Mouse (Mus musculus) limb, embryonic 13.5 days (tissue): Measurements from ENCODE around the gene Ube4b. TPM values are rescaled to one million over a fixed set of nuclear protein-coding genes. Genes with fewer than 3 reads are reported as not detected.

Source experiments
- ATAC-seq: fragments of 200-750 bp; cut with Nextera tagmentation; 2 replicates; pipeline ENCODE4 v1.8.0; 2017; ENCODE audit warnings: low read depth, moderate number of reproducible peaks, moderate TSS enrichment; ENCODE audit not compliant: low FRiP score
- H3K27ac ChIP-seq: fragments of 300-500 bp; sonication (generic); 2 replicates; pipeline ENCODE4 v1.5.1; 2015; ENCODE audit warnings: inconsistent platforms, mild to moderate bottlenecking, moderate library complexity
- H3K27me3 ChIP-seq: fragments of 300-500 bp; sonication (generic); 2 replicates; pipeline ENCODE4 v1.6.1; 2015; ENCODE audit warnings: mild to moderate bottlenecking, inconsistent platforms
- H3K36me3 ChIP-seq: fragments of 300-500 bp; sonication (generic); 2 replicates; pipeline ENCODE4 v1.6.1; 2015; ENCODE audit warnings: inconsistent platforms, mild to moderate bottlenecking, moderate library complexity
- H3K4me1 ChIP-seq: fragments of 300-500 bp; sonication (generic); 2 replicates; pipeline ENCODE4 v1.6.1; 2015; ENCODE audit warnings: inconsistent platforms
- H3K4me2 ChIP-seq: fragments of 300-500 bp; sonication (generic); replicated peaks from 2 replicates; pipeline ENCODE4 v1.6.1; 2015; ENCODE audit warnings: inconsistent platforms, mild to moderate bottlenecking, moderate library complexity
- H3K4me3 ChIP-seq: fragments of 300-500 bp; sonication (generic); 2 replicates; pipeline ENCODE4 v1.5.1; 2015; ENCODE audit warnings: moderate library complexity, mild to moderate bottlenecking, inconsistent platforms
- H3K9ac ChIP-seq: fragments of 300-500 bp; sonication (generic); 2 replicates; pipeline ENCODE4 v1.6.1; 2015; ENCODE audit warnings: mild to moderate bottlenecking, inconsistent platforms
- H3K9me3 ChIP-seq: fragments of 300-500 bp; sonication (generic); 2 replicates; pipeline ENCODE4 v1.6.1; 2016; ENCODE audit warnings: inconsistent platforms
- WGBS: fragments of 180-500 bp; shearing (Covaris S2); methylation state at CpG from one replicate; pipeline ENCODE4 v1.1.7; 2015; 5-methylcytosine and 5-hydroxymethylcytosine counted together
- polyA plus RNA-seq: library from polyadenylated mRNA; unstranded; fragments of >200 nt; fragmentation: Nextera tagmentation; extraction: Ambion mirVana; gene quantifications from 2 replicates; pipeline ENCODE4 v1.2.1, GENCODE M21; 2015

Gene Ube4b
- polyA plus RNA-seq, 1 experiment from 2014 or later, result 53.9 TPM

DNA sequence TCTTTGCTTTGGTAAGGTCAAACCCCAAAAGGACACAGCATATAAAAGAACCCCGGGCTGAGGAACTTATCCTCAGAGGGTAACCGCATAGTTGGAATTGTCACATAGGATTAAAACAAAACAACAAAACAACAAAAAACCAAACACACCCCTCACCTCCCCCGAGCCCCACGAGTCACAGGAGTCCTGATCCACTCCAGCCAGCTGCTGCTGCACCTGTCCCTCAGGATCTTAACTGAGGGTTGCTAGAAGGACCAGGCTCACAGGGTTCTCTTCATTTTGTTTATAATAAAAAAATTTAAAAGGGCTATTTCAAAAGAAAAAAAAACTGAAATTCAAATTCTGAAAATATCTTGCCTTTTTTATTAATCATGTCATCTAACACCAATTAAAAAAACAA is 97.8 kb downstream of the Ube4b start:
- H3K4me1 ChIP-seq, result no peaks in the 10 kb centered on the region
- H3K4me3 ChIP-seq, result no peak overlapping the region
- H3K36me3 ChIP-seq, result peaks cover 69% of the 10 kb centered on the region
- no peak overlapping the region for H3K27ac ChIP-seq
- no peak for ATAC-seq
- H3K4me2 ChIP-seq, result no peak overlapping the region
- no peaks in the 10 kb centered on the region for H3K9me3 ChIP-seq
- no peaks in the 10 kb centered on the region for H3K27me3 ChIP-seq
- no peak overlapping the region for H3K9ac ChIP-seq
- WGBS, result 86% methylated on average over 4 of the region's 4 CpGs

DNA sequence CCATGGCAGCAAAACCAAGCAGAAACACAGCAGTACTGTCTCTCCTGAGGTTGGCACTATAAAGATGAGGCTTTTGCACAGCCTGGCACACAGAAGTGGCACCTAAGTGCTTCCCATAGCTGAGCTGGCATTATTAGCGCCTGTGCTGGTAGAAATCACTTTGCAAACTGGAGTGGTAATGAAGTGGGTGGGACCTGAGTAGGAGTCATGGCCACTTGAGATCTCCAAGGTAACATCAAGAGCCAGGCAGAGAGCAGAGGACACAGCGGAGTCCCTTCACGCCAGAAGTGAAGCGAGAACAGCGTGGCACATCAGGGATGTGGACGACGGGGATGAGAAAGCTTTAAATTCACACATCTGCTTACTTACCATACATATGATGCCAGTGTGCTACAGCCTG is 99.3 kb downstream of the Ube4b start:
- 93% methylated on average over 7 of the region's 7 CpGs for WGBS
- Histone ChIP-seq H3K9ac (no peak overlapping the region), H3K4me2 (no peak overlapping the region), H3K27me3 (no peaks in the 10 kb centered on the region), H3K9me3 (no peaks in the 10 kb centered on the region), H3K36me3 (peaks cover 54% of the 10 kb centered on the region), H3K4me1 (0 out of 2 replicates have a peak, but pooled peaks cover 8% of the 10 kb centered on the region), H3K27ac (no peak overlapping the region), H3K4me3 (no peak overlapping the region)
- no peak for ATAC-seq

DNA sequence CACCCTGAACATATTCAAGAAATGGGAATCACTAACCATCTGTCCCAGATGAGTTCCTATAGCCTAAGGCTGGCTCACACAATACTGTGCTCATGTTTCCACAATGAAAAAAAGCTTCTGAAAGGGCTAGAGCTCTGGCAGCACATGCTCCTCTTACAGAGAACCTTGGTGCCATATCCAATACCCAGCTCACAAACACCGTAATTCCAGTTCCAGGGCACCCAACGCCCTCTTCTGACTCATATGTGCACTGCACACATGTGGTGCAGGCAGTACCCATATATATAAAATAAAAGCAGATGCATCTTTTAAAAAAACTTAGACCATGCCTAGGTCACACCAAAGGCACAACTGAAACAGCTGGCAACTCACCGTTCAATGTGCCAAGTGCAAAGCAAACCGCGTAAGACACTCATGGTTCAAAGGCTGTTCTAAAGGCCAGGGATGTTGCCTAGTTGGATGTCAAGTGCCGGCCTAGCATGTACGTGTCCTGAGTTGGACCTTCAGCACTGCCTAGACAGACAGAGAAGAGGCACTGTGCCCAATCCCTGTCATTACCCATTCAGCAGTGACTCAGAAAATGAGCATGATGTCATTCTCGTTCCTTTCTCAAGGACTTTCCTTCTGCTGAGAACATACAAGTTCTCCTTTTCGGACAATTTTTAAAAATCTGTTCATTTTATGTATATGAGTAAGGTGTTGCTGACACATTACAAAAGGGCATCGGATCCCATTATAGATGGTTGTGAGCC is 101.0 kb downstream of the Ube4b start:
- Histone ChIP-seq H3K27ac (no peak overlapping the region), H3K27me3 (no peaks in the 10 kb centered on the region), H3K4me2 (no peak overlapping the region), H3K9ac (no peak overlapping the region), H3K9me3 (no peaks in the 10 kb centered on the region), H3K4me1 (0 out of 2 replicates have a peak, but pooled peaks cover 8% of the 10 kb centered on the region), H3K36me3 (peaks cover 37% of the 10 kb centered on the region), H3K4me3 (no peak overlapping the region)
- 90% methylated on average over 10 of the region's 10 CpGs for WGBS
- ATAC-seq, result no peak

DNA sequence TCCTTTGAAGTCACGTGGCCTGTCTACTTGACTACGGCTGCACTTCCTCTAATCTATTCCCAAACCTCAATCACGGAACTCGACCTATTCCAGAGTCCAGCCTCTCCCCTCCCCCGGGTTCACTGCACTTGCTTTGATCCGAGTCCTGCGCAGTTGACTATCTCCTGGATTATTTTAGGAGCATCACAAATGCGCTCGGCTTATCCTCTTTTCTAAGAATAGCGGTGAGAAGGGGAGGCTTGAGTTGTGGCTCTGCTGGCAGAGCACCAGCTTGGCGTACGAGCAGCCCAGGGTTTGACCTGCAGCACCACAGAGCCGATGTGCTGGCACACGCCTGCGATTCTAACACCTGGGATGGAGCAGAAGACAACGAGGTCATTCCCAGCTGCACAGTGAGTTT is 102.8 kb downstream of the Ube4b start:
- no peak for ATAC-seq
- no peak overlapping the region for H3K9ac ChIP-seq
- WGBS, result 75% methylated on average over 16 of the region's 16 CpGs
- H3K36me3 ChIP-seq, result peaks cover 20% of the 10 kb centered on the region
- 0 out of 2 replicates have a peak, but pooled peaks cover 8% of the 10 kb centered on the region for H3K4me1 ChIP-seq
- H3K27me3 ChIP-seq, result no peaks in the 10 kb centered on the region
- H3K9me3 ChIP-seq, result no peaks in the 10 kb centered on the region
- H3K4me2 ChIP-seq, result no peak overlapping the region
- no peak overlapping the region for H3K27ac ChIP-seq
- no peak overlapping the region for H3K4me3 ChIP-seq

DNA sequence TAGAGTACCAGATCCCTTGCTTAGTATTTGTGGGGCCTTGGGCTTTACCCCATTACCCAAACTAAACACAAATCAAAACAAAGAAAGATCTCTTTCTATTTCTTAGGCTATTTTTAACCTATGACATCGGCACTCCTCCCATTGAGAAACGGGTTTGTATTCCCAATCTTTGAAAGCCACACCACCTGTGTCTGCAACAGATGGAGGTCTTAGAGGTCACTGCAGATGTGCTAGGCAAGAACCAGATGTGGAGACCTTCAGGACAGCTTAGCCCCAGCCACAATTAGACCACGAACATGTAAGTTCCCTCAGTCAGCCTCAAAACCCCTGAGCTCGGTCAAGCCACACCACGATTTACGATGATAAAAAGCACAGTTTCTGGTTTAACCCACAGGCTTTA is 103.8 kb downstream of the Ube4b start:
- ATAC-seq, result no peak
- peaks cover 12% of the 10 kb centered on the region for H3K36me3 ChIP-seq
- no peaks in the 10 kb centered on the region for H3K27me3 ChIP-seq
- no peak overlapping the region for H3K4me2 ChIP-seq
- no peak overlapping the region for H3K4me3 ChIP-seq
- no peak overlapping the region for H3K27ac ChIP-seq
- H3K9me3 ChIP-seq, result no peaks in the 10 kb centered on the region
- 0 out of 2 replicates have a peak, but pooled peaks cover 10% of the 10 kb centered on the region for H3K4me1 ChIP-seq
- no peak overlapping the region for H3K9ac ChIP-seq
- WGBS, result 53% methylated on average over 6 of the region's 6 CpGs

DNA sequence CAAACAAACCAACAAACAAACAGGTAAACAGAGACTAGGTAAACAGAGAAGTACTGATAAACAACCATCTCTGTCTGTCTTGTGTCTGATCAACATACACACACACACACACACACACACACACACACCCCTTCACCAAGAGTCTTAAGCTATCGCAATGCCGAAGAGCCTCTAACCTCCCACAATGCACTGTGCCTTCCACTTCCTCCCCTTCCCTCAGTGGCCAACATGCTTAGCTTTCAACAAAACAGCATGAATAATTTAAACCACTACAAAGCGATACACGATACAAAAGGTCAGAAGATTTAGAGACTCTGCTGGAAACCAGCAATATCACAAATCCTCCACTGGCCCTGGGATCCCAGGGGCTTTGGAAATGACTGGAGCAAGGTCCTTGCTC is 104.3 kb downstream of the Ube4b start:
- peaks cover 7% of the 10 kb centered on the region for H3K36me3 ChIP-seq
- WGBS, result 84% methylated on average over 4 of the region's 4 CpGs
- H3K4me1 ChIP-seq, result 0 out of 2 replicates have a peak, but pooled peaks cover 11% of the 10 kb centered on the region
- H3K9ac ChIP-seq, result no peak overlapping the region
- H3K4me3 ChIP-seq, result no peak overlapping the region
- no peak for ATAC-seq
- no peak overlapping the region for H3K4me2 ChIP-seq
- H3K27me3 ChIP-seq, result no peaks in the 10 kb centered on the region
- H3K9me3 ChIP-seq, result no peaks in the 10 kb centered on the region
- H3K27ac ChIP-seq, result no peak overlapping the region

DNA sequence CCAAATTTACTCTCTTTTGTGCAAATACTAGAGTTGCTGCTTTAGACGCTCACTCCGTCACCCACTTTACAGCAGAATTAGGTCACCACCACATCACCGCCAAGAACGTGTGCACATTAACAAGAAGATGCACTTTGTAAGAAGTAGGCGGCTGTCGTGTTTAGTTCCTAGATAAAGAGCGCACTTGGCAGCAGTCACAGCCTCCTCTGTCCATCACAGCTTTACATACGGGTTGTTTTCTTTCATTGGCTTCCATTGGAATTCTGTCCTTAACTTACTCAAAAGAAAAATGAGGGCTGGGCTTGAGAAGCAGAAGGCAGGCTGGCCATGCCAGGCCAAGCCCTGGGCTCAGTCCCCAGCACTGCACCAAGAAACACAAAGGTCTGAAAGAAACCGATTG is 107.5 kb downstream of the Ube4b start:
- Histone ChIP-seq H3K27me3 (no peaks in the 10 kb centered on the region), H3K4me3 (no peak overlapping the region), H3K9ac (no peak overlapping the region), H3K36me3 (no peaks in the 10 kb centered on the region), H3K9me3 (no peaks in the 10 kb centered on the region), H3K4me1 (peaks cover 13% of the 10 kb centered on the region; the same call in 1 of the 2 replicates), H3K4me2 (no peak overlapping the region), H3K27ac (no peak overlapping the region)
- 83% methylated on average over 9 of the region's 9 CpGs for WGBS
- ATAC-seq, result no peak

DNA sequence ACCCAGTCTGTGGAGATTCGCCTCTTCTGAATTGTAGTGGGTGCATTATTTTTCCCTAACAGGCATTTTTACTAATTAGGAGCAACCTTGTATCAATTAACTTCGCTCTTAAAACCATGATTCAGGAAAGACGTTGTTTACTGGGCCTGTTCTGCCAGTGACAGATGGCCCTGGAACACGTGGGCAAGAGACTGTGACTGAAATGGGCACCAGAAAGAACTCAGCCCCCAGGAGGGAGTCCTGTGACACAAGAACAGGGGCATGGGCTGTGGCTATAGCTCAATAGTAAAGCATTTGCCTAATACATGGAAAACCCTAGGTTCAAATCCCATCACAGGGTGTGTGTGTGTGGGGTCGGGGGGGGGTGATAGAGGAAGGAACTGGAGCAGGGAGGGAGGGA is 109.2 kb downstream of the Ube4b start:
- Histone ChIP-seq H3K4me3 (no peak overlapping the region), H3K27ac (no peak overlapping the region), H3K9me3 (no peaks in the 10 kb centered on the region), H3K4me2 (no peak overlapping the region), H3K9ac (no peak overlapping the region), H3K36me3 (no peaks in the 10 kb centered on the region), H3K4me1 (peaks cover 12% of the 10 kb centered on the region), H3K27me3 (no peaks in the 10 kb centered on the region)
- no peak for ATAC-seq
- 32% methylated on average over 5 of the region's 5 CpGs for WGBS

DNA sequence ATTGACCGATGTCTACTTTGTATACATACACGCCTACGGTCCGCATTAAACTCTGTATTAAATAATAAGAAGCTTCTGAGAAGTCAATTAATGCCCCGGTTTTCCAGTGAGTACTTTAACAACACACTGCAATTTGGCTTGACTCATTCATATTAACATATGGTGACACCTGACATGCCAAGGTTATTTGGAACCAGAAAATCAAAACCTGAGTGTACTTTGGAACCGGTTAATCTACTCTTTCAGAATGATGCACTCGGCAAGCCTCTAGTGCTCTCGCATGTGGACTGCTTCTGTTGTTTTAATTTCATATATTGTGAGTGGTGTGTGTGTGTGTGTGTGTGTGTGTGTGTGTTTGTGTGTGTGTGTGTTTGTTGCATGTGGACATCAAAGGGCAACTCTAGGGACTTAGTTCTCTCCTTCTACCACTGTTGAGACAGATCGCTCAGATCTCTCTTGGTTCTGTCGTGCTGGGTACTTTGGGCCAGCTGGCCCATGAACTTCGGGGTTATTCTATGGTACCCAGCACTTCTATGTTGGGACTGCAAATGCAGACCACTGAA is 112.2 kb downstream of the Ube4b start:
- Histone ChIP-seq H3K4me1 (peaks cover 12% of the 10 kb centered on the region), H3K27ac (no peak overlapping the region), H3K4me3 (no peak overlapping the region), H3K36me3 (no peaks in the 10 kb centered on the region), H3K27me3 (no peaks in the 10 kb centered on the region), H3K9ac (no peak overlapping the region), H3K4me2 (no peak overlapping the region), H3K9me3 (no peaks in the 10 kb centered on the region)
- no peak for ATAC-seq
- WGBS, result 85% methylated on average over 11 of the region's 11 CpGs

DNA sequence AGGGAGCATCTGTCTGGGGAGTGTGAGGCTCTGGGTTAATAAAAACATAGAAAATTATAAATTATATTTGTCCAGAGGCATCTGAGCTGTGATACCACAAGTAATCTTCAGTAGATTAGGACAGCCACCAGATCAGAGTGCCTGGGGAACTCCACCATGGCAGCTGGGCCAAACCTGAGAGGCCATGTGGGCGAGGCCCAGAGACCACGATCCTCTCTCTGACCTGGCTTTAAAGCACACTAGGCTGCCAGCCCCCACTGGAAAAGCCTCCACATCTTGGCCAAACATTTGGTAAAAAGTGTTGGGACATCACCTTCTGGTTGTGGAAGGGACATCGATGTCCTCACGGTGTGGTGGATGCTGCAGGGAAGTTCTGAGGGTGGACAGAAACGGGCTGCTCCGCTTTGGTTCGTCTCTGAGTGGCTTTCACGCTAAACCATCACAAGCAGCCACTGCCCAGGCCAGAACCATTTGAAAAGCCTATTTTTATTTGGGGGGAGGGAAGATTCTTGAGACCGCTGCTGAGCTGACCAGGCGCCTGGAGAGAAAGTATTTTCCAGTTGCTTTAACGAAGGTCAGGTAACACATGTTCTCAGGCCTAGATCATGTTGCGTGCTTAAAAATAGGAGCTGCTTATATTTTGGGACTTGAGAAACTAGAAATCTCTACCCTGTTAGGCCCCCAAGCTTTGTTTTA is 112.8 kb downstream of the Ube4b start:
- H3K27ac ChIP-seq, result peak overlapping the region; percentile 55; the same call in 1 of the 2 replicates
- no peak overlapping the region for H3K9ac ChIP-seq
- H3K9me3 ChIP-seq, result no peaks in the 10 kb centered on the region
- peaks cover 12% of the 10 kb centered on the region for H3K4me1 ChIP-seq
- no peak overlapping the region for H3K4me2 ChIP-seq
- WGBS, result 54% methylated on average over 12 of the region's 12 CpGs
- no peaks in the 10 kb centered on the region for H3K27me3 ChIP-seq
- peak; percentile 57; the same call in 1 of the 2 replicates for ATAC-seq
- H3K36me3 ChIP-seq, result no peaks in the 10 kb centered on the region
- H3K4me3 ChIP-seq, result no peak overlapping the region

DNA sequence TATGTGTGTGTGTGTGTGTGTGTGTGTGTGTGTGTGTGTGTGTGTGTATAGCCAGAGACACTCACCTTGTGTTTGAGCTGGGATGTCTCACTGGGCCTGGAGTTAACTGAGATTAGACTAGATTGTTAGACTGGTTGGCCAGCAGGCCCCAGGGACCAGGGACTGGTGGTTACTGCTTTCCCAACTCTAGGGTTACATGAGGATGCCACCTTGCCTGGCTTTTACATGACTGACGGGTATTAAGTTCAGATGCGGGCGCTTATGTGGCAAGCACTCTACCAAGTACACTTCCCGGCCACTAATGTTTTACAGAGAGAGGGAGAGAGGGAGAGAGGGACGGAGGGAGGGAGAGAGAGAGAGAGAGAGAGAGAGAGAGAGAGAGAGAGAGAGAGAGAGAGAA is 114.6 kb downstream of the Ube4b start:
- H3K27me3 ChIP-seq, result no peaks in the 10 kb centered on the region
- no peaks in the 10 kb centered on the region for H3K9me3 ChIP-seq
- no peak overlapping the region for H3K4me3 ChIP-seq
- no peak overlapping the region for H3K9ac ChIP-seq
- no peak for ATAC-seq
- H3K36me3 ChIP-seq, result no peaks in the 10 kb centered on the region
- H3K27ac ChIP-seq, result no peak overlapping the region
- 76% methylated on average over 5 of the region's 5 CpGs for WGBS
- H3K4me1 ChIP-seq, result peaks cover 12% of the 10 kb centered on the region
- no peak overlapping the region for H3K4me2 ChIP-seq

DNA sequence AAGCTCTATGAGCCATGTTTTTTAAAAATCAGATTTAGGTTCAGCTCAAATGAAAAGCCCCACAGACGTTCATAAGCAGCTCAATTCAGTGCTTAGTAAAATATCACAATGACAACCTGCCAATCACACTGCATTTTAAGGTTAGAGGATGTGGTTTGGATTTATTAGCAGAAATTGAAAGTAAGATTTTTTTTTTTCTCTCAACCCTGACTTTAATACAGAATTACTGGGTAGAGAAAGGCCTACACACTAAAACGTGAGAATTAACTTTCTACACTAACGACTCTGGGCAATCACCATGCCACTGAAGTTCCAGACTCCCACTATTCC is 118.1 kb downstream of the Ube4b start:
- H3K4me3 ChIP-seq, result peak overlapping the region; percentile 97

More for the DNA sequence above, 118.1 kb downstream of the Ube4b start:
- H3K27me3 ChIP-seq, result no peaks in the 10 kb centered on the region
- H3K9ac ChIP-seq, result peak overlapping the region; percentile 72
- H3K4me2 ChIP-seq, result peak overlapping the region; percentile 81
- H3K4me1 ChIP-seq, result peaks cover 23% of the 10 kb centered on the region
- 41% methylated on average over 3 of the region's 3 CpGs for WGBS
- ATAC-seq, result no peak
- H3K27ac ChIP-seq, result peak overlapping the region; percentile 95; the same call in 1 of the 2 replicates
- H3K36me3 ChIP-seq, result no peaks in the 10 kb centered on the region
- H3K9me3 ChIP-seq, result no peaks in the 10 kb centered on the region
